Mouse (Mus musculus): ENCODE results near the gene Ubxn2a. TPM values are rescaled to one million over a fixed set of nuclear protein-coding genes. Genes with fewer than 3 reads are reported as not detected.
"Not testable (repeated sequence)": the region's sequence is repeated elsewhere in the genome, so short reads cannot be mapped to it uniquely, and the experiment has no call there.

The Ubxn2a gene
- total RNA-seq (2021), result 10 to 100 TPM; 83.8 to 96.3 TPM
- long read RNA-seq, experiment 1, transcript Ubxn2a-201 (7 exons, 2,696 nt), result major isoform, 33 of 57 reads
- long read RNA-seq, experiment 1, partial matches to known transcripts, result 7 of 57 reads
- long read RNA-seq, experiment 1, other reads (novel, unspliced or antisense), result 12 of 57 reads
- long read RNA-seq, experiment 2, transcript Ubxn2a-201 (7 exons, 2,696 nt), result major isoform, 52 of 110 reads
- long read RNA-seq, experiment 2, partial matches to known transcripts, result 11 of 110 reads
- long read RNA-seq, experiment 2, other reads (novel, unspliced or antisense), result 42 of 110 reads

- DNase-seq, result peak; percentile 94
Measured at GRCm38 (mm10) chr12:4906951-4907906, at the start of gene Ubxn2a. Gene Ubxn2a, minus strand, starts transcription at chr12:4907705.

- no peak for DNase-seq
Measured at GRCm38 (mm10) chr12:4953156-4953555, 45.7 kb upstream of the Ubxn2a start.

GRCm38 (mm10) chr12:4952272-4952671 is 44.8 kb upstream of the Ubxn2a start:
- DNase-seq, result no peak

GRCm38 (mm10) chr12:4930820-4931548 is 23.5 kb upstream of the Ubxn2a start:
- DNase-seq, result no peak

- no peak for DNase-seq
Measured at GRCm38 (mm10) chr12:4928197-4928596, 20.7 kb upstream of the Ubxn2a start.

GRCm38 (mm10) chr12:4917805-4918591 is 10.5 kb upstream of the Ubxn2a start:
- peak; percentile 46 for DNase-seq

- peak; percentile 97 for DNase-seq
Measured at GRCm38 (mm10) chr12:4916994-4917804, 9.7 kb upstream of the Ubxn2a start, which contains the start of gene Atad2b. Gene Atad2b, plus strand, starts transcription at chr12:4917353.

GRCm38 (mm10) chr12:4914944-4915343 is 7.4 kb upstream of the Ubxn2a start:
- no peak for DNase-seq

GRCm38 (mm10) chr12:4914441-4914840 is 6.9 kb upstream of the Ubxn2a start:
- DNase-seq, result no peak

GRCm38 (mm10) chr12:4911716-4912115 is 4.2 kb upstream of the Ubxn2a start:
- DNase-seq, result no peak

- not testable (repeated sequence) for DNase-seq
Measured at GRCm38 (mm10) chr12:4910496-4910895, 3.0 kb upstream of the Ubxn2a start.

GRCm38 (mm10) chr12:4908391-4908790 is 886 bp upstream of the Ubxn2a start:
- no peak for DNase-seq

GRCm38 (mm10) chr12:4906476-4906875 is 1.0 kb downstream of the Ubxn2a start:
- DNase-seq, result no peak

- no peak for DNase-seq
Measured at GRCm38 (mm10) chr12:4905946-4906345, 1.6 kb downstream of the Ubxn2a start.

- DNase-seq, result no peak
Measured at GRCm38 (mm10) chr12:4898024-4898423, 9.5 kb downstream of the Ubxn2a start.

- no peak for DNase-seq
Measured at GRCm38 (mm10) chr12:4889891-4890290, 17.6 kb downstream of the Ubxn2a start.

- no peak for DNase-seq
Measured at GRCm38 (mm10) chr12:4889251-4889650, 18.3 kb downstream of the Ubxn2a start.

- DNase-seq, result no peak
Measured at GRCm38 (mm10) chr12:4888739-4889138, 18.8 kb downstream of the Ubxn2a start.

- DNase-seq, result not testable (repeated sequence)
Measured at GRCm38 (mm10) chr12:4886581-4886980, 20.9 kb downstream of the Ubxn2a start.

GRCm38 (mm10) chr12:4885062-4885461 is 22.4 kb downstream of the Ubxn2a start:
- DNase-seq, result no peak

GRCm38 (mm10) chr12:4882086-4882485 is 25.4 kb downstream of the Ubxn2a start:
- DNase-seq, result no peak

All from gastrocnemius, postnatal 25 days (tissue).